Mouse (Mus musculus) ES-E14 (cell line): ENCODE results near the gene Tlk1.

ENCODE experiments used
- CHD2 ChIP-seq: IDR thresholded peaks from 2 replicates; pipeline ENCODE4 v1.6.1; 2014; ENCODE audit warnings: mild to moderate bottlenecking, low read depth, low read length, inconsistent platforms
- HCFC1 ChIP-seq: IDR thresholded peaks from 2 replicates; pipeline ENCODE4 v1.6.1; 2012; ENCODE audit warnings: low read length, inconsistent platforms, borderline replicate concordance; ENCODE audit not compliant: insufficient read depth
- ZC3H11A ChIP-seq: IDR thresholded peaks from 2 replicates; pipeline ENCODE4 v1.6.1; 2012; ENCODE audit warnings: low read depth, mild to moderate bottlenecking, inconsistent platforms, low read length, borderline replicate concordance
- ZNF384 ChIP-seq: IDR thresholded peaks from 2 replicates; pipeline ENCODE4 v1.6.1; 2012; ENCODE audit warnings: low read depth, low read length, inconsistent platforms

GRCm38 (mm10) chr2:70682324-70682723 is 143.2 kb downstream of the Tlk1 start:
- TF ChIP-seq ZC3H11A (no peak), ZNF384 (no peak), CHD2 (no peak), HCFC1 (no peak)
